Mouse (Mus musculus) layer of hippocampus, postnatal 10 days (tissue): ENCODE measurements at regions not wholly inside any gene's neighbourhood (a gene's known extent, or its start where the extent isn't known, plus 50 kb on each side); places are given as distances from the start of the nearest gene placed in this dataset.

Experiments used
- DNase-seq, 2 experiments: peaks; one replicate each; pipeline ENCODE4 v3.0.0; 2021; ENCODE audit warnings: low spot score in 2 of 2

GRCm38 (mm10) chr8:12064664-12065063 is 214.0 kb upstream of the A230072I06Rik start:
- DNase-seq = no peak

- DNase-seq = no peak
These were observed 212.2 kb upstream of the A230072I06Rik start for GRCm38 (mm10) chr8:12066454-12066853.

GRCm38 (mm10) chr8:12073311-12073999 is 205.2 kb upstream of the A230072I06Rik start:
- DNase-seq = peak; percentile 25 to 37

- DNase-seq = no peak
These were observed 202.7 kb upstream of the A230072I06Rik start for GRCm38 (mm10) chr8:12075943-12076342.

- DNase-seq = peak; percentile 26 to 42
These were observed 201.7 kb upstream of the A230072I06Rik start for GRCm38 (mm10) chr8:12076811-12077375.

GRCm38 (mm10) chr8:12077896-12078295 is 200.7 kb upstream of the A230072I06Rik start:
- DNase-seq = no peak

- no peak for DNase-seq
These were observed 199.7 kb upstream of the A230072I06Rik start for GRCm38 (mm10) chr8:12078679-12079566.

GRCm38 (mm10) chr8:12081536-12081935 is 197.1 kb upstream of the A230072I06Rik start:
- DNase-seq = no peak

GRCm38 (mm10) chr8:12087192-12087800 is 191.3 kb upstream of the A230072I06Rik start:
- DNase-seq = no peak

- DNase-seq = no peak
These were observed 178.5 kb upstream of the A230072I06Rik start for GRCm38 (mm10) chr8:12100145-12100544.

GRCm38 (mm10) chr8:12103296-12103695 is 175.3 kb upstream of the A230072I06Rik start:
- DNase-seq = no peak

GRCm38 (mm10) chr8:12105106-12105901 is 173.3 kb upstream of the A230072I06Rik start:
- DNase-seq = no peak

- no peak for DNase-seq
These were observed 170.0 kb upstream of the A230072I06Rik start for GRCm38 (mm10) chr8:12108578-12108977.

GRCm38 (mm10) chr8:12111626-12112025 is 167.0 kb upstream of the A230072I06Rik start:
- DNase-seq = no peak

GRCm38 (mm10) chr8:12113023-12113422 is 165.6 kb upstream of the A230072I06Rik start:
- DNase-seq = no peak

- DNase-seq = peak; percentile 75 to 78
These were observed 152.1 kb upstream of the A230072I06Rik start for GRCm38 (mm10) chr8:12126374-12127001.

GRCm38 (mm10) chr8:12127106-12127800 is 151.4 kb upstream of the A230072I06Rik start:
- peak; percentile 38 to 44 for DNase-seq

GRCm38 (mm10) chr8:12127801-12128490 is 150.7 kb upstream of the A230072I06Rik start:
- no peak for DNase-seq

- no peak for DNase-seq
These were observed 148.0 kb upstream of the A230072I06Rik start for GRCm38 (mm10) chr8:12130591-12130990.
